Mouse (Mus musculus) liver, adult (tissue): ENCODE data around the gene Cbwd1.

Source experiments
- GATA4 ChIP-seq: IDR thresholded peaks from 2 replicates; pipeline ENCODE4 v1.6.1; 2014; ENCODE audit warnings: mild to moderate bottlenecking, low read length; ENCODE audit not compliant: insufficient replicate concordance

Cbwd1 gene

DNA sequence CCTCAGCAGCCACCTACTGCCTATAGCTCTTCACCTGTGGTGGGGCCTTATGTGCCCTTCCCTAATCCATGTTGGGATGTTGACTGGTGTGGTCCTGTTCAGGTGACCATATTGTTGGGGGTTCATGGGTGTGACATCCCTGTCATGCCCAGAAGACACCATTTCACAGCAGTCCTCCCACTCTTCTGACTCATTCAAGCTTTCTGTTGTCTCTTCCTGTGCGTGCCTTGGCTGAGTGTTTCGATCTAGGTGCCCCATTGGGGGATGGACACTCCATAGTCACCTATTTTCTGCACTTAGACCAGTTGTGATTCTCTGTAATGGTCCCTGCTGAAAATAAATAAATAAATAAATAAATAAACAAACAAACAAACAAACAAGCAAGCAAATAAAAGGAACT lies 23.6 kb upstream of the Cbwd1 start:
- no peak for TF ChIP-seq GATA4

DNA sequence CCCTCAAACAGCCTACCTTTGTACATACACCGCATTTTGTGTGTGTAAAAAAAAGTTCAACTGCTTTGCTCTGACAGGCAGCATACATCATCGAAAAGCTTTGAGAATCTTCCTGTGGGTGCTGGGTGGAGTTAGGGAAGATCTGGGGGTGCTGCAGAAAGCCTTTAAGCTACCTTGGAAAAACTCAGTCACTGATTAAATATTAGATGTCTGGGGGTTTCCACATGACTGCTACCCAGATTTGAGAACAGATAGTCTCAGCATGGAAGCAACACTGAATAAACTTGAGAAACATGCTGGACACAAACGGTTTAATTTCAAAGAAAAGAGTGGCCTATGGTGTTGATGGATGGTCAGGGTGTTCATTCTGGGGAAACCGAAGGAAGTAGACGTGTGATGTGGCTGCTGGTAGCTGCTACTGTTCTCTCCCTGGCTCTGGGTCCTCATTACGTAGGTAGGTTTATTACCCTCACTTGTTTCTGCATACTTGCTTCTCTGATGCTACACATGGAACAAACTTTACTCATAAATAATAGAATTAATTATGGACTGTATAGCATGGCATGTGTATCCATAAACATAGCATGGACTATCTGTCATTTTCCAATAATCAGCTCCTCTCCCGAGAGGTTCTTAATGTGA lies 22.6 kb upstream of the Cbwd1 start:
- TF ChIP-seq GATA4 = no peak

DNA sequence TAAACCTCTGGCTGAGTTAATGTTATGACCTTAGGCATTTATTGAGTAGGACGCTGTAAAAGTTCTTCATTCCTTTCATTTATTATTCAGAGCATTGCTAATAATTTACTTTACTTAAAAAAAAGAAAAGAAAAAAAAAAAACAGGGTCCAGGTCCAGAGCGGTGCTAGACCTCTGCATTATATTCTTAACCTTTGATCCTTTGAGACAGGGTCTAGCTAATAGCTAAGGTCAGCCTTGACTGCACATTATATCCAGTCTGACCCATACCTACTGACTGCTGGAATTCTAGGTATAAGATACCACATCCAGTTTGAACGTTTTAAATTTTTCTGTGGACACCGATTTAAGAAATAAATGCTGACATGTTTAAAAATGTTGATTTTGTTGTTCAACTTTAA lies 21.6 kb upstream of the Cbwd1 start:
- no peak for TF ChIP-seq GATA4

DNA sequence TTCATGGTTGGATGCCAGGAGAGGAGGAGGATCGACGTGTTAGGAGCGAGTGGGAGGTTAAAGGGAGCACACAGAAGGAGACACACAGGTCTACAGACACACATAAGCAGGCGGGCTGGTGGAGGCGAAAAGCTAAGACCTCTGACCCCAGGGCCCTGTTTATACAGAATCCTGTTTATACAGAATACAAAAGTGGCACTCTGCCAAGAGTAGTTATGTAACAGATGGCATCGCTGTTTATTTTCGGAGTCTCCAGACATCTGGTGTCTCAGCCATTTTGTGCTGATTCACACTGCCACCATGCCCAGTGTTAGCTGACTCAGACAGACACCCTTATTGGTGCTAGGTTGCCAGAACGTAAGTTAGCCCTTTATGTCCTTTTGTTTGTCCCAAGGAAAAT lies 19.9 kb upstream of the Cbwd1 start:
- TF ChIP-seq GATA4 = no peak

DNA sequence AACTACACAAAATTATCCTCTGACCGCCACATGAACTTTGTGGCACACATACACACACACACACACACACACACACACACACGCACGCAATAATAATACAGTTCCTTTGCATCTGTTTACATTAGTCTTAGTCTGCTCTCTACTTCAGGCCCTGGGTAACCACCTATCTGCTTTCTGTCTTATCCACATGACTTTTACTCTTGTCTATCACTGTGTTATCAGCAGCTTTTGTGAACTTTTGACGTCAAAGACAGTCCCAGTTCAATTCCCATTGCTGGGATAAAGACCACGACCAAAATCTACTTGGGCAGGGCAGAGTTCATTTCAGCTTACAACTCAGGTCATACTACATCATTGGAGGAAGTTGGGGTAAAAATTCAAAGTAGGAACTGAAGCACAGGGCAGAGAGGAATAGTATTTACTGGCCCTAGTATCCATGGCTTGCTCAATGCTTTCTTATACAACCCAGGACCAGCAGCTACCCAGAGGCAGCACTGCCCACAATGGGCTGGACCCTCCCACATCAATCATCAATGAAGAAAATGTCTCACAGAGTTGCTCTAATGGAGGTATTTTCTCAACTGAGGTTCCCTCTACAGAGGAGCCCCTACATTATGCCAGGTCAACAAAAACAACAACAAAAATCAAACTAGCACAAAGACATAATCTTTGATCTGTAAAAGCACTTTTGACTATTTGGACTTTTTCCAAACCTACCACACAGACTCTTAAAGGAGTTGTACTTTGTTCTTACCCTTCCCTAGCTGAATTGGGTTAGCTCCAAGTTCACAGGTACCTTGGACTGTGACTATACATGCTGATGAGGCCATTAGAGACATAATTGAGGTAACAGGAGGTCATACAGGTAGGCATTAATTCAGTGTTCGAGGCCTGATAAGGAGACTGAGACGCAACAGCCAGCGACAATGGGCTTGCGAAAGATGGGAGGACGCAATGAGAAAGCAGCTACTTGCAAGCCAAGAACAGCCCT lies 17.7 kb upstream of the Cbwd1 start:
- TF ChIP-seq GATA4 = no peak

DNA sequence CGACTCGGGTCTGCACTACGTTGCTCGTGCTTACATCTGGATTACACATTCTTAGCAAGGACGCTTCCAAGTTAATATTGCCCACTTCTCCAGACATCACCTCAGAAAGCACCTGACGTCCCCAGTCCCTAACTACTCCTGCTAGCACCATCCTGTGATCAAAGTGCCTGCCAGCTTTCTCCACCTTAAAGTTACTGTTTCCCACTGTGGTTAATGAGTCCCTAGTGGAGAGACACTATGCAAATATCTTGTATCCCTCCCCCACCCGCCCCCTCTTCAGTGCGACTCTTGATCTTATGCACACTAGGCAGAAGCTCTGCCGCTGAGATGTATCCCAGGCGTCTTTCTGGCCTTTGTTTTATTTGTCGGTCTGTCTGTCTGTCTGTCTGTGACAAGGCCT lies 16.6 kb upstream of the Cbwd1 start:
- TF ChIP-seq GATA4 = no peak

DNA sequence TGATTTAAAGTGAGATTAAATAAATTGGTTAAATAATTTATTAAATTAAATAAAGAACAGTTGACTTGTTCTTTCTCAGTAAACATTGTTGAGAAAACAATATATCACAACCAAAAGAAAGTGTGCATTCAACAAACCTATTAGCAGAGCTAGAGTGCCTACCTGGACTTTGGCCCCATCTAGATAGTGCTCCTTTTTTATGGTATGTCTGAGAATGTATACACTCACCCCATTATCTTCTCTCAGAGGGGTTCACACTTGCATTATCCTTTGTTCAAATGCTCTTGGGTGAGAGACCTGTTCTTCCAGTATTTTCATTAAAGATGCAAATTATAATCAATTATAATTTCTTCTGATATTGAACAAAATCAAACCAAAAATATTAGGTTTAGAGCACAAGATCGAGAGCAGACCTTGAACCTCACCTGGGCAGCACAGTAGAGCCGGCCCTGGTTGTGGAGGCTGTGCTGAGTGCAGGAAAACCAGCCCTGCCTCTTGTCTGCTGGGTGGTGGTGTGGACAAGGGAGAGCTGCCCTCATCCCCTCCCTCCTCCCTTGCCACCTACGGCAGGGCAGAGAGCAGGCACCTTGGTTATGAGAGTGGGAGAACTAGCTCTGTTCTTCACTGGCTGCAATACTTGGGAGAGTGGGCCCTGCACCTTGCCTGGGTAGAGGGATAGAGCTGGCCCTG lies 11.4 kb upstream of the Cbwd1 start:
- TF ChIP-seq GATA4 = no peak

DNA sequence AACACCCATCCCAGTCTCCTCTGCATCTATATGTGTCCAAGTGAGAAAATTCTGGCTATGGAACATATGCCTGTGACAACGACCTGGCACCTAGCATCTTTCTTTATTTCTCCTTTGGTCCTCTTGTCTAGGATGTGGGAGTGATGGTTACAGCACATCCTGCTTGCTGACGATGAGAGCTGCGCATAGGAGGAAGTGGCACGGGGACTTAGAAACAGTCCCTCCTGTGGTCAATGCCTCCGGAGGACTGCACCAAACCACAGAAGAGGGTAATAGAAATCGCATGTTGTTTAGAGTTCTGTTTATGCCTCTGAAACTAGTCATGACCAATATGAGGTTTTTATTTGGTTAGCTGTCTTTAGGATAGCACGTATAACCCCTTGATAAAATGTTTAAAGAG lies 9.9 kb upstream of the Cbwd1 start:
- no peak for TF ChIP-seq GATA4

DNA sequence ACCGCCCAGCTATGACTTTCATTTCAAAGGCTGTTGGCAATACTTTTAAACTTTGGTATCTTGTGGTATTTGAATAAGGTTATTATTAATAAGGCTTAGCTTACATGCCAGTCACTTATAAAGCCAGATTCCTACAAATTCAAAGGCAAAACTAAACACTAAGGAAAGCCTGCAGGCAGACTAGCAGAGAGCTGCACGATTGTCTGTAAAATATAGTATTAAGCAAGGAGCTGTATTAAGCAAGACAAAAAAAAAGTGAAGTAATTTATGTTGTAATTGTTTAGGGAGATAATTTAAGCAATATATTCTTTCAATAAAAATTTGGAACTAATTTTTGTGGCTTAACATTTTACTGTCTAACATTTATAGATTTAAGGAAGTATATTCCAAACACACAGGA lies 5.5 kb upstream of the Cbwd1 start:
- no peak for TF ChIP-seq GATA4

DNA sequence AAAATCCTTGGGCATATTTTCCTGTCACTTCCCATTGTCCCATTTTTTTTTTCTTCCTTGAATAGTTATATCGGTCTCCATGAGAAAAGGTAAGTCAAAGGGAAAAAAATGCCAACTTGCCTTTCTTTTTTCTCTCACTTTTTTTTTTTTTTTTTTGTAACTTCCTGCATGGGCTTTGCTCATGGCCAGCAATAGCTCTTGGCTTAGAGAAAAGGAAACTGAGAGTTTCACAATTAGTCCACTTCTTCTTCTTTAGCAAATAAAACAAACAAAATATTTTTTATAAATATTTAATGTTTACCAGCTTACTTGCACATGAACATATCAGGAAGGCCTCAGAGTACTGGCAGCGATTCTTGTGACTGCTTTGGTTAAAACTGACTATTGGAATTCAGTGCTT lies 4.8 kb upstream of the Cbwd1 start:
- TF ChIP-seq GATA4 = no peak

DNA sequence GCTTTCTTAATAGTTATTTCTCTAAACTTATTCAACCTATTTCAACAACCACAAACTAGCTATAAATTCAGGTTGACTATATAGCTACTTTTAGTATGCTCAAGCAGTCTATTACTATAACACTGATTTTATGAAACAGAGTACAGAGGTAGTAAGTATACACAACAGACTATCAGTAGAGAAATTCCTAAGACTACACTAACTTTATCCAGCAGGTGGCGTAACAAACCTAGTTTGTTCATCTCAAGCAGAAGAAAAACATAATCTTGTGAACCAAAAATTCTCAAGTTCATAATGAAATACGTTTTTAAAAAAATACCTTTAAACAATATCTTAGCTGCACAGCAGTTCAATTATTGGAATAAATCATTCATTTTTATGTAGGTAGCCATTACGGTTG lies 2.9 kb downstream of the Cbwd1 start:
- no peak for TF ChIP-seq GATA4

DNA sequence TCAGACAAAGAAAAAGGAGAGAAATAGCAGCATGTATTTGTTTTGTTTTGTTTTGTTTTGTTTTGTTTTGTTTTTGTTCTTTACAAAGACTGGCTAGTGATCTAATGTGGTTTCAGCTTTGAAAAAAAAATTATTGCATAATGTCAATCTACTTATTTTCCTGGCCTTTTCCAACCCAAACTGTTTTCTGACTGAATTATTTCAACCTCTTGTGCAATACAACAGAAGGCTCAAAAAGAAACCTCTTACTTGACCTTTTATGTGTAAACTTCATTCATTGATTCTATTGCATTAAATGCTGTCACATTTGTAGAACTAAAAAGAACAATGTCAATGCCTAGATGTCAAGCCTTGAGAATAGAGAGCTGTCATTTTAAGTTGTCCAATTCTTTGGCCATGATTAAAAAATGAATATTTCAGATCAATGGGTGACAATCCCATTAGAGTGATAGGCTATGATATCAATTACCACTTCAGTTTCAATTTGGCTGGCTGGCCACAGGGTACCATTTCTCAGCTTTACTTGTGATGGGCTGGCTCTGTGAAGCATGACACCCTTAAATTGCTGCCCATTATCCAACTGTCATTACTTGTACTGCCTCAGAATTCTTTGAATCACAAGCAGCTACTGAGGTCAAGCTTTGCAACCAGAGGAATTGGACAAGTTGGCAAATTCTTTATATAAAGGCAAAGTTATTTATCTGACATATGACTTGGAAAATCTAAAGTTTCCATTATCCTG lies 15.7 kb downstream of the Cbwd1 start:
- TF ChIP-seq GATA4 = no peak

DNA sequence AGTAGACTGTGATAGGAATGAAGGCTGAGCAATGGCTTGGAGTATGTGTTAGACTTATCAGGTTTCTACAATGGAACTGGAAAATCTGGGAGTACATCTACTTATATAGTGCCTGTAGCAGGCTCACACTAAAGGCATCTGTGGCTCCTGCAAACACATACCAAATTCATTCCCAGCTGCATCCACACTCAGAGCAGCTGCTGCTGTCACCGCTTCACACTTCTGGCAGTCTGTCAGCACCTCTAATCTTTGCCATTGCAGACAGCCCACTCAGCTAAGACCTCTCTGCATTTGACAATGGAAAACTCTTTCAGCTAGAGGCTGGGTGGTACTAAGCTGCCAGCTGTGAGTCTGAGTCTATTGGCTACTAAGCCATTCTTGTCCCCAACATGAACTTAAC lies 24.3 kb downstream of the Cbwd1 start:
- TF ChIP-seq GATA4 = no peak

DNA sequence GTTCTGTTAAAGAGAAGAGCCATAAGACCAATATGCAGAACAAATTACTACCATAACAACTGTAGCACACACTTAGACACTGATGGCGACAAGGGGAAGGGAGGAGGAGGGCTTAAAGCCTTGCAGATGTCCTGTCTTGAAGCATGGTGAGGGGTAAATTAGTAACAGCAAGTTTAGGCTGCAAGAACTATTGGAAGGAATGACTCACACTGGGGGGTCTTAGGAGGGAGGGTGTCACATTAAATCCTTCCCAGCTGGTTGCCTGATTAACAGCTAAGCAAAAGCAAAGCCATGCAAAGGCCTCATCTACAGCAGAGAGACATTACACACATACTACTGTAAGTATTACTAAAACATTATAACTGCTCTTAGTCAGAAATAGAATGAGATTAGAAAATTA lies 32.4 kb downstream of the Cbwd1 start:
- no peak for TF ChIP-seq GATA4

DNA sequence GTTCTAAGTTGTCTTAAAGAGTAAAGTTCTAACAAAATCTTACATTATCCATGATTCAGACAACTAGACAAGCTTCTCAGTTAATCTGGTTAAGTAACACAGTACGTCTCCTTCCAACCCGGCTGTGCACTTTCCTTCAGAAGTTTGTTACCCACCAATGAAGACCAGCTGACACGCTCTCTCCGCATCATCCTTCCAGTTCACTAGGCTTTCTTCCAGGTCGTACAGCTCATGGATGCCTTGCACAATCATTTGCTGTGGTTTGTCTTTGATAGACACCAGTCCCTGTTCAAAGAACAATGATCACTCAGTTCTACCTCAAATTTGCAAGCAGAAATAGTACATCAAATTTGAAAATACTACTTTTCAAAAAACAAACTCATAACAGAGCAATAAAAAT lies 40.5 kb downstream of the Cbwd1 start:
- no peak for TF ChIP-seq GATA4

DNA sequence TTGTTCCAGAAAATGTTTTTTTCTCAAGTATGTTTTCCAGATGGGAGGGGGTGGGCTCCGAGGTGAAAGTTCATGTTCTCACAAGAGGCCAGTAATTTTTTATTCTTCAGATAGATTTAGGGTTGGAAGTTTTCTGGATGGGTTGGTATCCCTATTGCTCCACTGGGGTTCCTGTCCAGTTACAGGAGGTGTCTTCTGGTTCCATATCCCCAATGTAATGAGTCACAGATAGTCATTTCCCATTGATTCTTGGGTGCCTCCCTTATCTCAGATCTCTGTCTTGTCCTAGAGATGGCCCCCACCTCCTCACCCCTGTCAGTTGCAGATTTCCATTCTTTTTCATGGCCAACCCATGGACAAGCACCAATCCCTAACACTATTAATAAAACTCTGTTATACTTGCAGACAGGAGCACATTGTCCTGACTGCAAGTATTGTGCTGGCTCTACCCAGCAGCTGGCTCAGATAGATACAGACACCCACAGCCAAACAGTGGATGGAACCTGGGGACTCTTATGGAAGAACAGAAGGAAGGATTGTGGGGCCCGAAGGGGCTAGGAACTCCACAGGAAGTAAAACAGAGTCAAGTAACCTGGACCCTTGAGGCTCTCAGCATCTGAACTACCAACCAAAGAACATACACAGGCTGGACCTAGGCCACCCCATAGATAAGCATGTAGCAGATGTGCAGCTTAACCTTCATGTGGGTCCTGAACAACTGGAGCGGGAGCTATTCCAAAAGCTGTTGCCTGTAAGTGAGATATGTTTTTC lies 52.8 kb downstream of the Cbwd1 start:
- TF ChIP-seq GATA4 = no peak
